Mouse (Mus musculus) liver, postnatal 0 days (tissue): ENCODE data around the gene Zfp558. TPM values are rescaled to one million over a fixed set of nuclear protein-coding genes. Genes with fewer than 3 reads are reported as not detected.

ENCODE experiments used
- ATAC-seq: fragments of 200-750 bp; cut with Nextera tagmentation; 2 replicates; pipeline ENCODE4 v1.8.0; 2017; ENCODE audit warnings: mild to moderate bottlenecking, moderate library complexity
- DNase-seq: peaks from one replicate; pipeline ENCODE4 v3.0.0-alpha.2; 2016
- H3K27ac ChIP-seq: fragments of 300-500 bp; sonication (generic); 2 replicates; pipeline ENCODE4 v1.5.1; 2014; ENCODE audit warnings: antibody characterized with exemption, moderate library complexity, mild to moderate bottlenecking, low read depth
- H3K27me3 ChIP-seq: fragments of 300-500 bp; sonication (generic); 2 replicates; pipeline ENCODE4 v1.6.1; 2014; ENCODE audit warnings: low read length, control low read depth, mixed read lengths; ENCODE audit not compliant: insufficient read depth
- H3K36me3 ChIP-seq: fragments of 300-500 bp; sonication (generic); replicated peaks from 2 replicates; pipeline ENCODE4 v1.6.1; 2014; ENCODE audit warnings: mild to moderate bottlenecking, control low read depth, low read length, moderate library complexity, mixed read lengths; ENCODE audit not compliant: insufficient read depth
- H3K4me1 ChIP-seq: fragments of 300-500 bp; sonication (generic); 2 replicates; pipeline ENCODE4 v1.6.1; 2014; ENCODE audit warnings: antibody characterized with exemption, mild to moderate bottlenecking, control low read depth; ENCODE audit not compliant: insufficient read depth
- H3K4me2 ChIP-seq: fragments of 300-500 bp; sonication (generic); 2 replicates; pipeline ENCODE4 v1.6.1; 2014; ENCODE audit warnings: low read depth, mild to moderate bottlenecking, low read length, moderate library complexity, mixed read lengths
- H3K4me3 ChIP-seq: fragments of 300-500 bp; sonication (generic); 2 replicates; pipeline ENCODE4 v1.5.1; 2014; ENCODE audit warnings: low read depth, low read length
- H3K9ac ChIP-seq: fragments of 300-500 bp; sonication (generic); replicated peaks from 2 replicates; pipeline ENCODE4 v1.6.1; 2014; ENCODE audit warnings: mild to moderate bottlenecking, moderate library complexity
- H3K9me3 ChIP-seq: fragments of 300-500 bp; sonication (generic); 2 replicates; pipeline ENCODE4 v1.6.1; 2016; ENCODE audit warnings: mild to moderate bottlenecking, control low read depth, low read length, mixed read lengths
- CTCF ChIP-seq: sonication (generic); IDR thresholded peaks from 2 replicates; pipeline ENCODE4 v1.5.1; 2016; ENCODE audit warnings: antibody characterized with exemption, low read depth
- EP300 ChIP-seq: IDR thresholded peaks from 2 replicates; pipeline ENCODE4 v1.6.1; 2016; ENCODE audit warnings: antibody characterized with exemption, low read depth, mild to moderate bottlenecking
- WGBS: fragments of 180-500 bp; shearing (Covaris S2); extraction: QIAGEN DNeasy Blood & Tissue Kit; methylation state at CpG from one replicate; pipeline ENCODE4 v1.1.7; 2014; ENCODE audit not compliant: insufficient replicate concordance; 5-methylcytosine and 5-hydroxymethylcytosine counted together
- polyA plus RNA-seq: library from polyadenylated mRNA; unstranded; fragments of >200 nt; fragmentation: Nextera tagmentation; extraction: Ambion mirVana; gene quantifications from 2 replicates; pipeline ENCODE4 v1.2.1, GENCODE M21; 2015

Zfp558 gene
- 0.38 and 0.55 TPM in 2 replicates for polyA plus RNA-seq

DNA sequence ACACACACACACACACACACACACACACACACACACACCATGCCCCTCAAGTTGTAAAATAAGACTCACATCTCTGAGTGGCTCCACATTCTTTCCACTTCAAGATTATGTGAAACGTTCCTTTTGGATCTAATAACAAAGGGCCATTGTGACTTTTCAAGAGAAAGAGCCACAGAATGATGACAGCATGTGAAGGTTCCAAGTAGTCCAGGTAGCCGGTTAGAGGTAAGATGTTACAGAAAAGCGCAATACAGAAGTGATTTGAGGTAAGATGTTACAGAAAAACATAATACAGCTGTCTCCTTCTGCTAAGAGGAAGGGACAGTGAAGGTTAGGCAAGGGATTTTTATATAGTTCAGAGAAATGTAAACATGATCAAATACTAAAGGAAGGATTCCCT lies at the start of gene Zfp558, which contains the start of gene Mbd3l1:
TSS of gene Zfp558 (minus strand) at position 101 of the 400 bp plus-strand sequence.
TSS of gene Mbd3l1 (plus strand) at position 192 of the 400 bp plus-strand sequence.
- Histone ChIP-seq H3K9ac (no peak within 1 kb of the TSS), H3K4me3 (no peak within 1 kb of the TSS), H3K9me3 (no peaks in the 10 kb centered on the region), H3K4me1 (no peaks in the 10 kb centered on the region; the same call in 1 of the 2 replicates), H3K27ac (no peak within 1 kb of the TSS), H3K4me2 (no peak within 1 kb of the TSS), H3K36me3 (no peaks in the 10 kb centered on the region), H3K27me3 (no peaks in the 10 kb centered on the region)
- 67% methylated on average over 3 of the region's 3 CpGs for WGBS
- DNase-seq (no peak), ATAC-seq (no peak)
- no peak for TF ChIP-seq EP300
- TF ChIP-seq CTCF = no peak

GRCm38 (mm10) chr9:18508098-18508497 lies 30.0 kb upstream of the Zfp558 start:
- DNase-seq = no peak

GRCm38 (mm10) chr9:18473324-18474128 lies 4.5 kb downstream of the Zfp558 start:
- peak overlapping the region; percentile 55 for H3K9ac ChIP-seq
- DNase-seq (peak; percentile 82), ATAC-seq (peak; percentile 96)
- peak overlapping the region; percentile 78 for H3K27ac ChIP-seq
- H3K9me3 ChIP-seq = no peaks in the 10 kb centered on the region
- H3K36me3 ChIP-seq = no peaks in the 10 kb centered on the region
- peak overlapping the region; percentile 57 for H3K4me3 ChIP-seq
- H3K4me2 ChIP-seq = peak overlapping the region; percentile 75
- TF ChIP-seq EP300 (no peak), CTCF (peak; percentile 26)
- 3% methylated on average over 38 of the region's 39 CpGs for WGBS
- H3K4me1 ChIP-seq = no peaks in the 10 kb centered on the region; the same call in 1 of the 2 replicates
- H3K27me3 ChIP-seq = no peaks in the 10 kb centered on the region

More at GRCm38 (mm10) chr9:18508098-18508497, 30.0 kb upstream of the Zfp558 start:
- WGBS = 44% methylated on average over 2 of the region's 2 CpGs
- H3K9ac ChIP-seq = no peak overlapping the region
- no peaks in the 10 kb centered on the region for H3K27me3 ChIP-seq
- H3K36me3 ChIP-seq = no peaks in the 10 kb centered on the region
- no peaks in the 10 kb centered on the region for H3K9me3 ChIP-seq
- no peak overlapping the region for H3K27ac ChIP-seq
- TF ChIP-seq EP300 (no peak), CTCF (no peak)
- no peaks in the 10 kb centered on the region for H3K4me1 ChIP-seq
- no peak for ATAC-seq
- H3K4me3 ChIP-seq = no peak overlapping the region
- H3K4me2 ChIP-seq = no peak overlapping the region

- Histone ChIP-seq H3K4me1 (no peaks in the 10 kb centered on the region; the same call in 1 of the 2 replicates), H3K27ac (no peak overlapping the region), H3K4me2 (no peak overlapping the region), H3K9me3 (no peaks in the 10 kb centered on the region), H3K27me3 (no peaks in the 10 kb centered on the region), H3K9ac (no peak overlapping the region), H3K4me3 (no peak overlapping the region), H3K36me3 (no peaks in the 10 kb centered on the region)
- DNase-seq (no peak), ATAC-seq (no peak)
- WGBS = 58% methylated on average over 3 of the region's 3 CpGs
- TF ChIP-seq EP300 (no peak), CTCF (no peak)
These were observed 10.1 kb downstream of the Zfp558 start for GRCm38 (mm10) chr9:18468005-18468404.

- no peaks in the 10 kb centered on the region for H3K36me3 ChIP-seq
- no peak overlapping the region for H3K4me3 ChIP-seq
- H3K4me2 ChIP-seq = no peak overlapping the region
- DNase-seq (no peak), ATAC-seq (no peak)
- H3K9ac ChIP-seq = no peak overlapping the region
- no peaks in the 10 kb centered on the region for H3K9me3 ChIP-seq
- no peak overlapping the region for H3K27ac ChIP-seq
- H3K4me1 ChIP-seq = no peaks in the 10 kb centered on the region
- WGBS = 69% methylated on average over 3 of the region's 3 CpGs
- no peaks in the 10 kb centered on the region for H3K27me3 ChIP-seq
- TF ChIP-seq CTCF = no peak
- TF ChIP-seq EP300 = no peak
These were observed 10.7 kb downstream of the Zfp558 start for GRCm38 (mm10) chr9:18467350-18467749.

DNA sequence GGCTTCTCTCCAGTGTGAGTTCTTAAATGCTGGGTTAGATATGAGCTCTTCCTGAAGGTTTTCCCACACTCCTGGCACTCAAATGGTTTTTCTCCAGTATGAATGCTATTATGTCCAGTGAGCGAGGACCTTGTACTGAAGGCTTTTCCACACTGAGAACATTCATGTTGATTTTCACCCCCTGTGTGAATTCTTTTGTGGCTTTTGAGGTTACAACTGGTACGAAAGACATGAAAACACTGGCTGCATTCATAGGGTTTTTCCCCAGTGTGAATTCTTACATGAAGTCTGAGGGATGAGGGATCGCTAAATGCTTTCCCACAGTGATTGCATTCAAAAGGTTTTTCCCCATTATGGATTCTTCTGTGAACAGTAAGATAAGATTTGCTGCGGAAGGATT lies 21.5 kb downstream of the Zfp558 start:
- H3K4me1 ChIP-seq = no peaks in the 10 kb centered on the region
- TF ChIP-seq CTCF = no peak
- no peak for TF ChIP-seq EP300
- DNase-seq (no peak), ATAC-seq (no peak)
- H3K27me3 ChIP-seq = no peaks in the 10 kb centered on the region
- 78% methylated on average over 4 of the region's 4 CpGs for WGBS
- H3K4me3 ChIP-seq = no peak overlapping the region
- no peak overlapping the region for H3K9ac ChIP-seq
- H3K9me3 ChIP-seq = peaks cover 6% of the 10 kb centered on the region; the same call in 1 of the 2 replicates
- no peak overlapping the region for H3K27ac ChIP-seq
- H3K36me3 ChIP-seq = no peaks in the 10 kb centered on the region; the same call in 1 of the 2 replicates
- no peak overlapping the region for H3K4me2 ChIP-seq
